Mouse (Mus musculus): ENCODE data around the gene Tmem145. TPM values are rescaled to one million over a fixed set of nuclear protein-coding genes. Genes with fewer than 3 reads are reported as not detected.
A peak's percentile ranks its signal among the peaks of the same experiment; 100 is the strongest.

Gene Tmem145
- polyA plus RNA-seq, 1 experiment from 2014 or later = 0.38 TPM

DNA sequence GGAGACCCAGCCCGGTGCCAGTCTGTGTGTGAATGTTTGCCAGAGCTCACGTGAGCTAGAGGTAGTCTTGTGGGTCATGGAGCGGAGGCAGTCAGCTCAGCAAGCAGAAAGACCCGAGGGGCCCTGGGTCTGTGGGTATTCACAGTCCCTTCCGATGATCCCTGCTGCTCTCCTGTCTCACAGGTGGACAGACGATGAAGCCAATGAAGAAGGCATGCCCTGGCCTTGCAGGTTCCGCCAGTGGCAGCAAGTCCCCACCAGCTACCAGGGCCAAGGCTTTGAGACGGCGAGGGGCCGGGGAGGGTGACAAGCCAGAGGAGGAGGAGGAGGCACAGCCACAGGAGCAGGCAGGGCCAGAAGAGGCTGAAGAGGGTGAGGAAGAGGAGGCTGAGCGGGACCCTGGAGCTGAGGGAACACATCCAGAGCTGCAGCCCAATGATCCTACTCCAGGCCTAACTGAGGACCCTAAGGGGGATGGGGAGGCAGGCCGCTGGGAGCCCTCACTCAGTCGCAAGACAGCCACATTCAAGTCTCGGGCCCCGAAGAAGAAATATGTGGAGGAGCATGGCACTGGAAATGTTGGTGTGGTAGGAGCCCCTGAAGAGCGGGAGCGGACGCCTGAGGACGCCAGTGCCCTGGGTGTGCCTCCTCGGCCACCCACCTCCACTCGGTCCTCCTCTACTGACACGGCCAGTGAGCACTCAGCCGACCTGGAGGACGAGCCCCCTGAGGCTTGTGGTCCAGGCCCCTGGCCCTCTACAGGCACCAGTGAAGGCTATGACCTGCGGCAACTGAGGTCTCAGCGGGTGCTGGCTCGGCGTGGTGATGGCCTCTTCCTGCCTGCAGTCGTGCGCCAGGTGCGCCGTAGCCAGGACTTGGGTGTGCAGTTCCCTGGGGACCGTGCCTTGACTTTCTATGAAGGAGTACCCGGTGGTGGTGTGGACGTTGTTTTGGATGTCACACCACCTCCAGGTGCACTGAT lies 35.0 kb upstream of the Tmem145 start:
- H3K4me1 ChIP-seq = peaks cover 59% of the 10 kb centered on the region
- H3K4me3 ChIP-seq = no peak overlapping the region
- H3K27ac ChIP-seq = no peak overlapping the region

DNA sequence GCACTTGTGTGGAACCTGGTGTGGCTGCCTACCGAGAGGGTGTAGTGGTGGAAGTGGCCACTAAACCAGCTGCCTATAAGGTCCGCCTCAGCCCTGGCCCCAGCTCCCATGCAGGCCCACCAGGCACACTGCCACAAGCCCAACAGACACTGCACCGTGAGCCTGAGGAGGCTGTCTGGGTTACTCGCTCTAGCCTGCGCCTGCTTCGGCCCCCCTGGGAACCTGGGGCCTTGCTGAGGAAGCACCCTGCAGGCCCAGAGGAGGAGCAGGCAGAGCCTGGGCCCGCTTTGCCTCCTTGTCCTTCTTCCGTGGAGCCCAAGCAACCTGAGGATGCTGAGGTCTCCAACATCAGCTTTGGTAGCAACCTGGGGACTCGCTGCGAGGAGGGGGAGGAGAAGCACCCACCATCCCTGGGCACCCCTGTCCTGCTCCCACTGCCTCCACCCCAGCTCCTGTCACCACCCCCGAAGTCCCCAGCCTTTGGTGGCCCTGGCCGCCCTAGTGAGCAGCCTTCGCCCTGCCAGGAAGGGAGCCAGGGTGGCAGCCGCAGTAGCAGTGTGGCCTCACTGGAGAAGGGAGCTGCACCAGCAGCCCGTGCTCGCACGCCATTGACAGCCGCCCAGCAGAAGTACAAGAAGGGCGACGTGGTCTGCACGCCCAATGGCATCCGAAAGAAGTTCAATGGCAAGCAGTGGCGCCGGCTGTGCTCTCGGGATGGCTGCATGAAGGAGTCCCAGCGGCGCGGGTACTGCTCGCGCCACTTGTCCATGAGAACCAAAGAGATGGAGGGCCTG lies 34.1 kb upstream of the Tmem145 start:
- DNase-seq (ENCODE audit: low spot score) = no peak
- Histone ChIP-seq H3K27me3 (ENCODE audit: low read depth, poor library complexity, severe bottlenecking) (no peaks in the 10 kb centered on the region), H3K36me3 (peaks cover 33% of the 10 kb centered on the region), H3K27ac (no peak overlapping the region), H3K4me3 (0 out of 2 replicates have a peak overlapping the region, but pooled peaks have one; percentile 6), H3K4me1 (peaks cover 58% of the 10 kb centered on the region), H3K9me3 (replicated peaks) (no peaks in the 10 kb centered on the region)
- 87% methylated on average over 30 of the region's 30 CpGs for WGBS

More for the DNA sequence above, 35.0 kb upstream of the Tmem145 start:
- H3K27me3 ChIP-seq (ENCODE audit: low read depth, poor library complexity, severe bottlenecking) = no peaks in the 10 kb centered on the region
- no peaks in the 10 kb centered on the region for H3K9me3 ChIP-seq (replicated peaks)
- DNase-seq (ENCODE audit: low spot score) = no peak
- WGBS = 89% methylated on average over 35 of the region's 35 CpGs
- peaks cover 33% of the 10 kb centered on the region for H3K36me3 ChIP-seq

DNA sequence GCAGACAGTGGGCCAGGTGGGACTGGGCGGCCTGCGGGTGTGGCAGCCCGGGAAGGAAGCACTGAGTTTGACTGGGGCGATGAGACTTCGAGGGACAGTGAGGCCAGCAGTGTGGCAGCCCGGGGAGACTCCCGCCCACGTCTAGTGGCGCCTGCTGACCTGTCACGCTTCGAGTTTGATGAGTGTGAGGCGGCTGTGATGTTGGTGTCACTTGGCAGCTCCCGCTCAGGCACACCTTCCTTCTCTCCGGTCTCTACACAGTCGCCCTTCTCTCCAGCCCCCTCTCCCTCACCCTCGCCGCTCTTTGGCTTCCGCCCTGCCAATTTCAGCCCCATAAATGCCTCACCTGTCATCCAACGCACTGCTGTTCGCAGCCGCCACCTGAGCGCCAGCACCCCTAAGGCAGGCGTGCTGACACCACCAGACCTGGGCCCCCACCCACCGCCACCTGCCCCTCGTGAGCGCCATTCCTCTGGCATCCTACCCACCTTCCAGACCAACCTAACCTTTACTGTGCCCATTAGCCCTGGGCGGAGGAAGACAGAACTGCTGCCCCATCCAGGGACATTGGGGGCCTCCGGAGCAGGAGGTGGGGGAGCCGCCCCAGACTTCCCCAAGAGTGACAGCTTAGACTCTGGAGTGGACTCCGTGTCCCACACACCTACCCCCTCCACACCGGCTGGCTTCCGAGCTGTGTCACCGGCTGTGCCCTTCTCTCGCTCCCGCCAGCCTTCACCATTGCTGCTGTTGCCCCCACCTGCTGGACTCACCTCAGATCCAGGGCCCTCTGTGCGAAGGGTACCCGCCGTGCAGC lies 33.3 kb upstream of the Tmem145 start:
- peaks cover 62% of the 10 kb centered on the region for H3K4me1 ChIP-seq
- WGBS = 85% methylated on average over 38 of the region's 38 CpGs
- no peaks in the 10 kb centered on the region for H3K9me3 ChIP-seq (replicated peaks)
- no peak overlapping the region; the same call in 1 of the 2 replicates for H3K4me3 ChIP-seq
- no peaks in the 10 kb centered on the region for H3K27me3 ChIP-seq (ENCODE audit: low read depth, poor library complexity, severe bottlenecking)
- no peak for DNase-seq (ENCODE audit: low spot score)
- peak overlapping the region; percentile 10; the same call in 1 of the 2 replicates for H3K27ac ChIP-seq
- peaks cover 33% of the 10 kb centered on the region for H3K36me3 ChIP-seq

DNA sequence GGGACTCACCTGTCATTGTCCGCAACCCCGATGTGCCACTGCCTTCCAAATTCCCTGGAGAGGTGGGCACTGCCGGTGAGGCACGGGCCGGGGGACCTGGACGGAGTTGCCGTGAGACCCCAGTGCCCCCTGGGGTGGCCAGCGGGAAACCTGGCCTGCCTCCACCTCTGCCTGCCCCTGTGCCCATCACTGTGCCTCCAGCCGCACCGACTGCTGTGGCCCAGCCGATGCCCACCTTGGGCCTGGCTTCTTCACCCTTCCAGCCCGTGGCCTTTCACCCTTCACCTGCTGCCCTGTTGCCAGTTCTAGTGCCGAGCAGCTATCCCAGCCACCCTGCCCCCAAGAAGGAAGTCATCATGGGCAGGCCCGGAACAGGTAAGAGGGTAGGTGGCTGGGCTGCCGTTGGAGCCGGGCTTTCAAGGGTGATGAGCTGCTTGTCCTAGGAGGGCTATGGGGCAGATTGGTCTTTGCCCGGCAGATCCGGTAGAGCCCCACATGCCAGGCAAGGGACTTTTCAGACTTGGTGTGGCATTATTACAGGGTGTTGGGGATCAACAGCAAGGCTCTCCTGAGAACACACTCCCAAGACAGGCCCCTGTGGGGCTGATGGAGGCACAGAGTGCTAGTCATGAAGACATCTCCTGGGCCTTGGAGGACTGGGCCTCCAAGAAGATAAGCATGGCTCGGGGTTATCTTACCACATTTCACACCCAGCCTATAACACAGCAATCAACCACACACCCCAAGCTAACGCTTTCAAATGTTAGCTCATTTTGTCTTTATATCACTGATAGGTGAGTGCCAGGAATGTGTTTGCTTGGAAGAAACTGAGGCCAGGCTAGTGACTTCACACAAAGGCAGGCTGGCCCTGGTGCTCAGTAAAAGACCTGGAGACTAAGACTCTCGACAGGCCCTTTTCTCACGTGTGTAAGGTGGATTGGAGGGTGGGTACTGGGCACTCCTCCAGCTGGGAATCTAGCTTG lies 32.4 kb upstream of the Tmem145 start:
- H3K27ac ChIP-seq = peak overlapping the region; percentile 10; the same call in 1 of the 2 replicates
- no peaks in the 10 kb centered on the region for H3K27me3 ChIP-seq (ENCODE audit: low read depth, poor library complexity, severe bottlenecking)
- 92% methylated on average over 22 of the region's 22 CpGs for WGBS
- H3K4me1 ChIP-seq = peaks cover 63% of the 10 kb centered on the region
- no peak overlapping the region for H3K4me3 ChIP-seq
- no peak for DNase-seq (ENCODE audit: low spot score)
- H3K36me3 ChIP-seq = peaks cover 33% of the 10 kb centered on the region
- H3K9me3 ChIP-seq (replicated peaks) = no peaks in the 10 kb centered on the region

DNA sequence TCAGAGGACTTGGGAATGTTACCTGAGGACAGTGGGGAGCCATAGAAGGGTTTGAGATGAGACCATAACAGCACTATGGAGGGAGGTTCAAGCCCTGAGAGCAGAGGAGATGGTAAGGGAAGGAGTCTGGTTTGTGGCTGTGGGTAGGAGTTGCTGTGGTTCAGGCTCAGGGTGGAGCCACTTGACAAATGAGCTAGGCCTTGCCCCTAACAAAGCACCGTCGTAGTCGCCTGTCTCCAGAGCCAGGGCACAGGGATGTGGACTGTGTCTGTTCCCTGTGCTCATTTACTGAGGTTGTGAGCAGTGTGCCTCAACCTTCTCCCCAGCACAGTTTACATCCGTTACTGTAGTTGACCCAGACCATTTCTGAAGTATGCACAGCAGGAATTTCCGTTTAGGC lies 31.3 kb upstream of the Tmem145 start:
- H3K27me3 ChIP-seq (ENCODE audit: low read depth, poor library complexity, severe bottlenecking) = no peaks in the 10 kb centered on the region
- peak overlapping the region; percentile 19 for H3K27ac ChIP-seq
- 52% methylated on average over 5 of the region's 5 CpGs for WGBS
- no peak overlapping the region for H3K4me3 ChIP-seq
- DNase-seq (ENCODE audit: low spot score) = no peak
- H3K36me3 ChIP-seq = peaks cover 33% of the 10 kb centered on the region
- H3K9me3 ChIP-seq (replicated peaks) = no peaks in the 10 kb centered on the region
- H3K4me1 ChIP-seq = peaks cover 60% of the 10 kb centered on the region

DNA sequence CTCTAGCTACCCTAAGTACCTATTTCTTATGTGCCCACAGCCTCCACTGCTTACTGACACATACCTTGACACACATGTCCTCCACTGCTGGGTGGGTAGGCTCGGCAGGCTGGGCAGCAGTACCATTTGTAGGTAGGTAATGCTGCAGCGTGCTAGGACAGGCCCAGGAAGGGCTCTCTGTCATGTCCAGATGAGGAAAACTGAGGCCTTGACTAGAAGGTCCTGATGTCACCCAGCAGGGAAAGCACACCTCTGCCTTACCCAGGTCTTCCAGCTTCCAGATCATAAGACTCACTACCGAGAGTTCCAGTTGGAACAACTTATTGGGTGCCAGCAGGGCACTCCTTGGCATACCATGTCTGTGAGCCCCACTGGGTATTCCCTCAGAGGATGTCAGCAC lies 30.9 kb upstream of the Tmem145 start:
- no peaks in the 10 kb centered on the region for H3K9me3 ChIP-seq (replicated peaks)
- 88% methylated on average over 3 of the region's 3 CpGs for WGBS
- H3K4me1 ChIP-seq = peaks cover 60% of the 10 kb centered on the region
- peaks cover 33% of the 10 kb centered on the region for H3K36me3 ChIP-seq
- H3K27ac ChIP-seq = peak overlapping the region; percentile 19
- DNase-seq (ENCODE audit: low spot score) = no peak
- H3K27me3 ChIP-seq (ENCODE audit: low read depth, poor library complexity, severe bottlenecking) = no peaks in the 10 kb centered on the region
- no peak overlapping the region for H3K4me3 ChIP-seq

DNA sequence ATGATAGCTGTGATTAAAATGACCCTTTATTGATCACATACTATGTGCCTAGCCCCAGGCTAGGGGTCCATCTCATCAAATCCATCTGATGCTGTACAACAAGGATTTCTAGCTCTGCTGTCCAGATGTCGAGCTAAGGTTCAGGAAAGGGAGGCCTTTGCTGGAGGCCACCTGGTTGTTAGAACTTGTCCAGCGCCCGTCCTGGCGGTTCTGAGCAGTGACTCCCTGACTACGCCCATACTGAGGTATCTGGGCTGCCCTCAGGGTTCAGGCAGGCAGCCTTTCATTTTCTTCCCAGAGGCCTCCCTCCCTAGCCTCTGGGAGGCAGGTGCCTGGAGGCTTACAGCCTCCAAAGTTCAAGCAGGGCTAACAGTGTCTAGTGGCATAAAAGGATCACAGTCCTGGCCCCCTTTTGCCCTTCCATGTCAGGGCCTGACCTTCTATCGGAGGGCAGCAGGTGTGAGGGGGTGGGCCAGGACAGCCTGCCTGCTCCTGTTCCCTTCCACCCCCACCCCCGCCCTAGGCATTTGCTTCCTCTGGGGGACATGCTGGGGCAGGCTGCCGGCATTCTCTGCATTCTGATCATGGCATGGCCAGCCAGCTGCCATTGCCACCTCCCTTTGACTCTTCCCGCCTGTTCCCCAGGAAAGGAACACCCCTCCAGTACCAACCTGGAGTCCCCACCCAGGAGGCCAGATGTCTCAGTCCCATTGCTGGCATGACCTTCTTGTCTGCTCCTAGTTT lies 30.2 kb upstream of the Tmem145 start:
- DNase-seq (ENCODE audit: low spot score) = no peak

DNA sequence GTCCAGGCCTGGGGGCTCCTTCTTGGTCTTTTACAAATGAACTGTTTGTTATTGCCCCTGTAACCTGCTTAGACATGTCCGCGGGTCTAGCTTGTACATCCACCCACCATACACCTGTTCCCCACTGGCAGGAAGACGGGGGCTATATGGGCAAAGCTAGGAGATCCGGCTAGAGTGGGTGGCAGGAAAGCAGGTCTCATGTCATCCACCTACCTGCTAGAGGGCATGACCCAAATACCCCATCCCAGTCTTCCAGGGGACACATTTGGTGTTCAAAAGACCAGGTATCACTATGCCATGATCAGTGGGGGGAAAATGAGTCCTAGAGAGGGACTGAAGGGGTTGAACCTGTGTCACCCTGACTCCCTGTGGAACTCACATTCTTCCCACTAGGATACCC lies 28.5 kb upstream of the Tmem145 start:
- peak overlapping the region; percentile 86; the same call in 1 of the 2 replicates for H3K4me3 ChIP-seq
- H3K36me3 ChIP-seq = peaks cover 16% of the 10 kb centered on the region
- no peaks in the 10 kb centered on the region for H3K9me3 ChIP-seq (replicated peaks)
- WGBS = 90% methylated on average over 4 of the region's 4 CpGs
- H3K27ac ChIP-seq = peak overlapping the region; percentile 97
- DNase-seq (ENCODE audit: low spot score) = no peak
- H3K27me3 ChIP-seq (ENCODE audit: low read depth, poor library complexity, severe bottlenecking) = no peaks in the 10 kb centered on the region
- H3K4me1 ChIP-seq = peaks cover 71% of the 10 kb centered on the region

More for the DNA sequence above, 30.2 kb upstream of the Tmem145 start:
- WGBS = 39% methylated on average over 9 of the region's 9 CpGs
- H3K4me1 ChIP-seq = peaks cover 61% of the 10 kb centered on the region
- peak overlapping the region; percentile 68 for H3K27ac ChIP-seq
- peak overlapping the region; percentile 18 for H3K4me3 ChIP-seq
- H3K27me3 ChIP-seq (ENCODE audit: low read depth, poor library complexity, severe bottlenecking) = no peaks in the 10 kb centered on the region
- H3K9me3 ChIP-seq (replicated peaks) = no peaks in the 10 kb centered on the region
- H3K36me3 ChIP-seq = peaks cover 31% of the 10 kb centered on the region

DNA sequence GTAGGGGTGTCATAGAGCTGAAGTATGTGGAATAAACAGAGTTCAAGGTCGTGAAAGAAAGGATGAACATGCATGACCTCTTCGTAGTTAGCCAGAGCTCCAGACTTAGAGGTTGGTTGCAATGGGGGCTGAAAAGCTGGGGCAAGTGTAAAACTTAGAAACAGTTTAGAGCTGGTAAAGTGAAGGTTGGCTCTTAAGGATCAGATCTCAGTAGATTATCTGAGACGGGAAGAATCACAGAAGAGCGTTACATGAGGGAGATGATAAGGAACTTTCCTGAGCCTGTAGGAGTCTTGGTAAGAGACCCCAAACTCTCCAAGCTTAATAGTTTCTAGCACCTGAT lies 27.9 kb upstream of the Tmem145 start:
- H3K4me1 ChIP-seq = peaks cover 69% of the 10 kb centered on the region
- 20% methylated on average over 4 of the region's 4 CpGs for WGBS
- peak overlapping the region; percentile 97 for H3K27ac ChIP-seq

DNA sequence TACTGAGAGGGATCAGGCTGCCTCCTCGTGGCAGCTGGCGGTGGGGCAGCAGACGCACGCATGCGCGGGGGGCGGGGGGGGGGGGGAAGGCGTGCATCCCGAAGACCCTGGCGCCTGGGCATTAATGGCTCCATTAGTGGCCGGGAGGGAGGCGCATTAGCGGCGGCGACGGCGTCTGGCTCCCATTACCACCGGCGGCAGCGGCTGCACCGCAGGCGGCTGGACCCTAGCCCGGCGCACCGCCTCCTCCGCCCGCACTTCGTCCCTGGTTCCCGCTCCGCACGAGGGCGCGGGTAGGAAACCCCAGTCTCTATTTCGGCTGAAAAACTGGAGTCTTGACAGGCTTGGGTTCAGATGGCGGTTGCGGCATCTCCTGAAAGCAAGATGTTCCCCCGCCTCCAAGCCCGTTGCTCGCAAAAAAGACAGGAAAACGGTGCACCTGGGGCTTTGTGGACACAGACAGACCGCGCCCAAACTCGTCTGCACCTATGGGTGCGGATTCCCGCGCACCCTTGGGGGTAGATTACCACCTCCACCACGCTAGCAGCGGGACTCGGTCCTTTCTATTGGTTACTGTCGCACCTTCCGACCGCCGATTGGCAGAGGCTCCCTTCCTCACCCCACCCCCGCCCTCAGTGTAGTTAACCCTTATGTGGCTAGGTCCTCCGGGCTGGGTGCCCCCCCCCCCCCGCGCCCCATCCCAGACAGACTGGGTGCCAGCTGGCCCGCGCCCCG lies 27.4 kb upstream of the Tmem145 start:
- peaks cover 69% of the 10 kb centered on the region for H3K4me1 ChIP-seq
- H3K27ac ChIP-seq = peak overlapping the region; percentile 97
- whole genome bisulfite sequencing = under 1% methylated on average over 54 of the region's 60 CpGs
- peak overlapping the region; percentile 86 for H3K4me3 ChIP-seq
- H3K27me3 ChIP-seq (ENCODE audit: low read depth, poor library complexity, severe bottlenecking) = no peaks in the 10 kb centered on the region
- H3K36me3 ChIP-seq = peaks cover 5% of the 10 kb centered on the region
- H3K9me3 ChIP-seq (replicated peaks) = no peaks in the 10 kb centered on the region
- DNase-seq (ENCODE audit: low spot score) = peak; percentile 90

More for the DNA sequence above, 27.9 kb upstream of the Tmem145 start:
- Histone ChIP-seq H3K36me3 (peaks cover 11% of the 10 kb centered on the region), H3K27me3 (ENCODE audit: low read depth, poor library complexity, severe bottlenecking) (no peaks in the 10 kb centered on the region), H3K9me3 (replicated peaks) (no peaks in the 10 kb centered on the region), H3K4me3 (peak overlapping the region; percentile 86)
- no peak for DNase-seq (ENCODE audit: low spot score)
